Mouse (Mus musculus): ENCODE measurements around the gene Ubash3b. TPM values are rescaled to one million over a fixed set of nuclear protein-coding genes. Genes with fewer than 3 reads are reported as not detected.

The Ubash3b gene
- polyA plus RNA-seq, 1 experiment = 11.6 TPM

GRCm38 (mm10) chr9:41084191-41084901 is 77.2 kb downstream of the Ubash3b start:
- no peak overlapping the region for H3K4me3 ChIP-seq (ENCODE audit: insufficient read depth, low read length)
- no peak for TF ChIP-seq POLR2A (IDR thresholded peaks at IDR 0.05; ENCODE audit: extremely low read depth, insufficient read depth, low read length)
- no peak for TF ChIP-seq CTCF (IDR thresholded peaks at IDR 0.05; ENCODE audit: extremely low read depth, insufficient read depth, low read length)
- peaks cover 2% of the 10 kb centered on the region; the same call in 1 of the 2 replicates for H3K4me1 ChIP-seq (ENCODE audit: control insufficient read depth, insufficient read depth, low read length)
- no peak overlapping the region for H3K27ac ChIP-seq (ENCODE audit: insufficient read depth, low read length)

GRCm38 (mm10) chr9:41083386-41084055 is 78.0 kb downstream of the Ubash3b start:
- H3K27ac ChIP-seq (ENCODE audit: insufficient read depth, low read length) = no peak overlapping the region
- H3K4me1 ChIP-seq (ENCODE audit: control insufficient read depth, insufficient read depth, low read length) = peaks cover 2% of the 10 kb centered on the region; the same call in 1 of the 2 replicates
- no peak for TF ChIP-seq CTCF (IDR thresholded peaks at IDR 0.05; ENCODE audit: extremely low read depth, insufficient read depth, low read length)
- TF ChIP-seq POLR2A (IDR thresholded peaks at IDR 0.05; ENCODE audit: extremely low read depth, insufficient read depth, low read length) = no peak
- H3K4me3 ChIP-seq (ENCODE audit: insufficient read depth, low read length) = no peak overlapping the region

- H3K27ac ChIP-seq (ENCODE audit: insufficient read depth, low read length) = no peak overlapping the region
- TF ChIP-seq POLR2A (IDR thresholded peaks at IDR 0.05; ENCODE audit: extremely low read depth, insufficient read depth, low read length) (no peak), CTCF (IDR thresholded peaks at IDR 0.05; ENCODE audit: extremely low read depth, insufficient read depth, low read length) (no peak)
- peaks cover 5% of the 10 kb centered on the region for H3K4me1 ChIP-seq (ENCODE audit: control insufficient read depth, insufficient read depth, low read length)
- no peak overlapping the region for H3K4me3 ChIP-seq (ENCODE audit: insufficient read depth, low read length)
Measured at GRCm38 (mm10) chr9:41082891-41083290, 78.6 kb downstream of the Ubash3b start.

DNA sequence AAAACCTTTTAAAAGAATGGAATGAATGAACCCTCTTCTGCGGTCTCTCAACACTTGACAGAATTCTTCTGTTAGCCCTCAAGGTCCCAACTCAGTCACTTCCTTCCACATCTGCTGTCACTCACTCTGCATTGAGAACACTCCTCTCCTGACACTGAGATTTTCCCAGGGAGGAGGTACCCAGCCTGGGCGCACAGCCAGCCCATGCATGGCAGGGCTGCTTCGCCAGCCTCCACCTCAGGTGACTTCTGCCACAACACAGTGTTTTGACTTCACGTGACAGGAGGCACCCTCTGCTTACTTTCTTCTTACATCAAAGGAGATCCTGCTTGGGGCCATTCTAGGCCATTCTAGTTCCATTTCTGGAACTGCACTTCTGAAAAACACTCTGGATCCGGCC is 80.6 kb downstream of the Ubash3b start:
- no peak overlapping the region for H3K27ac ChIP-seq (ENCODE audit: insufficient read depth, low read length)

DNA sequence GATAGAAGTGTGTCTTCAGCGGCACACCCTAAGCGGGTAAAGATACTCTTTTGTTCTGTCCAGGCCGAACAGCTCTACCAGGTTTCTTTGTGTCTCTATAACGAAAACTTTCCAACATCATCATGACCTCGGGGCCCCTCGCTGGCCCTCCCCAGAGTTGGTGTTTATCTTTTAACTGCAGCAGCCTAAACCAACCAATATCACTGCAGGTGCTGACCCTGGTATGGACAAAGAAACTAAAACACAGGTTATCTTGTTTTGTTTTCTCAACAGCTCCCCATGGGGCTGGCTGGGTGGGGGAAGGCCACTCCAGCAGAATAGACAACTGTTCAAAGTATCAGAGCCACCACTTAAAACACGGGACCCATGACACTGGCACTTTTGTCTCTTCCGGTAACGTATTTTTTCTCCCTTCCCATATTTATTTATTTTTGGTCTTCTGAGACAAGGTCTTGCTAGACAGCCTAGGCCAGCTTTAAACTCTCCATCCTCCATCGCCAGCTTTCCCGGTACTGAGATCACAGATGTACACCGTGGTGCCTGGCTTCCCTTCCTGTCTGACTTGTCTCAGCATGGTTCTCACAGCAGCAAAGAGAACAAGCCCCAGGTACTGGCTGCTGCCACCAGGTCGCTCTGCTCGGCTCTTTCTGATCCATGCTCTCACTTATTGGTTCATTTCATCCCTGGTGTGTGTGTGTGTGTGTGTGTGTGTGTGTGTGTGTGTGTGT is 81.9 kb downstream of the Ubash3b start:
- TF ChIP-seq POLR2A (IDR thresholded peaks at IDR 0.05; ENCODE audit: extremely low read depth, insufficient read depth, low read length) = no peak
- no peak for TF ChIP-seq CTCF (IDR thresholded peaks at IDR 0.05; ENCODE audit: extremely low read depth, insufficient read depth, low read length)
- no peak overlapping the region for H3K27ac ChIP-seq (ENCODE audit: insufficient read depth, low read length)
- H3K4me3 ChIP-seq (ENCODE audit: insufficient read depth, low read length) = no peak overlapping the region
- peaks cover 5% of the 10 kb centered on the region for H3K4me1 ChIP-seq (ENCODE audit: control insufficient read depth, insufficient read depth, low read length)

More for the DNA sequence above, 80.6 kb downstream of the Ubash3b start:
- TF ChIP-seq CTCF (IDR thresholded peaks at IDR 0.05; ENCODE audit: extremely low read depth, insufficient read depth, low read length) (no peak), POLR2A (IDR thresholded peaks at IDR 0.05; ENCODE audit: extremely low read depth, insufficient read depth, low read length) (no peak)
- Histone ChIP-seq H3K4me3 (ENCODE audit: insufficient read depth, low read length) (no peak overlapping the region), H3K4me1 (ENCODE audit: control insufficient read depth, insufficient read depth, low read length) (peaks cover 5% of the 10 kb centered on the region)

DNA sequence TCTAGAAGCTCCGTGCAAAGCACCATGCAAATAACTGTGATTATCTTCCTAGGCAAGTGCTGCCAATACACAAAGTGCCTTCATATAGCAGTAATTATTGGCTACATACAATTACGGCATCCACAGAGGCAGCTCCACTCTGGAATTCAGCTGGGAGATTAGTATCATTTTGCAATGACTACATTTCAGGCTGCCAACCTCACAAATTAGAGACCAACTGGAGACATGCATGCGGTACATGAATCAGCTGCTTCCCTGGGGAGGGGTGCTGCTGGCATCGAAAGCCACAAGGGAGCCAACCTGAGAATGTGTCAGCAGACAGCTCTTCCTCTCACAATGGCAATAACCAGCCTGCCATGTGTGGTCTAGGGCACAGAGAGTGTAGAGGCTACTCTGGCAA is 83.3 kb downstream of the Ubash3b start:
- no peak for TF ChIP-seq CTCF (IDR thresholded peaks at IDR 0.05; ENCODE audit: extremely low read depth, insufficient read depth, low read length)
- TF ChIP-seq POLR2A (IDR thresholded peaks at IDR 0.05; ENCODE audit: extremely low read depth, insufficient read depth, low read length) = no peak
- H3K4me3 ChIP-seq (ENCODE audit: insufficient read depth, low read length) = no peak overlapping the region
- H3K27ac ChIP-seq (ENCODE audit: insufficient read depth, low read length) = no peak overlapping the region
- H3K4me1 ChIP-seq (ENCODE audit: control insufficient read depth, insufficient read depth, low read length) = peaks cover 2% of the 10 kb centered on the region

DNA sequence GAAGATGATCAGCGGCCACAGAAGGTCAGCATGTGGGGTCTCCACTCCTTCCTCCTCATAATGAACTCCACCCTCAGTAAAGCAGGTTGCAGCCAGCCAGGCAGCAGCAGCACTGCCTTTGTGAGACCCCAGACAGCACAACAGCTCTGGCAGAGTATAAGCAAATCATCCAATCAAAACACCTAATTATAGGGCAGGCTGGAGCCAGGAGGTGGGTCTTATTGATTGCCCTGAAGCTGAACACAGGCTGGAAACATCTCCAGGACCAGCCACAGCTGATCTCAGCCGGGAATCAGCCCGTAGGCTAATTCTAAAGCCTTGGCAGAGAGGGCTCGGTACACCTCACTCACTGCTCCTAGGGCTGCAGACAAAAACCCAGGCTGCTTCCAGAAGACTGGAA is 85.3 kb downstream of the Ubash3b start:
- Histone ChIP-seq H3K27ac (ENCODE audit: insufficient read depth, low read length) (no peak overlapping the region), H3K4me1 (ENCODE audit: control insufficient read depth, insufficient read depth, low read length) (peaks cover 2% of the 10 kb centered on the region), H3K4me3 (ENCODE audit: insufficient read depth, low read length) (no peak overlapping the region)
- no peak for TF ChIP-seq POLR2A (IDR thresholded peaks at IDR 0.05; ENCODE audit: extremely low read depth, insufficient read depth, low read length)
- TF ChIP-seq CTCF (IDR thresholded peaks at IDR 0.05; ENCODE audit: extremely low read depth, insufficient read depth, low read length) = no peak

GRCm38 (mm10) chr9:41075528-41075927 is 86.0 kb downstream of the Ubash3b start:
- no peak overlapping the region for H3K27ac ChIP-seq (ENCODE audit: insufficient read depth, low read length)
- TF ChIP-seq CTCF (IDR thresholded peaks at IDR 0.05; ENCODE audit: extremely low read depth, insufficient read depth, low read length) = no peak
- TF ChIP-seq POLR2A (IDR thresholded peaks at IDR 0.05; ENCODE audit: extremely low read depth, insufficient read depth, low read length) = no peak
- no peak overlapping the region for H3K4me3 ChIP-seq (ENCODE audit: insufficient read depth, low read length)
- H3K4me1 ChIP-seq (ENCODE audit: control insufficient read depth, insufficient read depth, low read length) = peaks cover 2% of the 10 kb centered on the region

DNA sequence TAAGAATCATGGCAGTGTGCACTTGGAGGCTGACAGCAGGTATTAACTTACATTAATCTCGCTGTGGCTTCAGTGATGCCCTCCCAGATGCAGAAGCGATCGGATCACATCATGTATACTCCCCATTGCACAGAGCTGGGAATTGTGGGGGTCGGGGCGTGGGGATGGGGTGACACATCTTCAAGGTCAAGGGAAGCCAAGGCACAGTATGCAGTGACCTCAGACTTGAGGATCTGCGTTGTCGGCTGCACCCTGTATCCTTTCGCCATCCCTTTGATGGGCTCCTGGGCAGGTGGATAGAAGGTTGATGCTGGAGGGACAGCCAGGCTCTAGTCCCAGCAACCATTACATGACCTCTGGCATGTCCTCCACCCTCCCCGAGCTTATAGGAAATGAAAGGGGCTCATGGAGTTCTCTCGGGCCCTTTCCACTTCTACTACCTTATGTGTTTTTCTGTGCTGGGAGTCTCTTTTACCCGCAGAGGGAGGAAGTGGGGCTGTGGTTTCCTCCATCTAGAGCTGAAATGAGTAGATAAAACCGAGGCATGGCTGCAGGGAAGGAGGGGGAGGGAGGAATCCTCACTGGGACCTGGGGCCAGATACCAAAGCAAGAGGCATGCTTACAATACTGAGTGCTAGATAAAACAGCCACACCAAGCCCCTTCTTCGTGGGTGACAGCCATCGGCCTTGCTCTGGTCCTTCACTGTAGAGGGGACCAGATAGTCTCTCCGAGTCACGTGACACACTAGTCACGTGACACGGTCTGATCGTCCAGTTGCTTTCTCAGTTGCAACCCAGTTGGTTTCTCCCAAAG is 88.1 kb downstream of the Ubash3b start:
- H3K27ac ChIP-seq (ENCODE audit: insufficient read depth, low read length) = no peak overlapping the region
- TF ChIP-seq CTCF (IDR thresholded peaks at IDR 0.05; ENCODE audit: extremely low read depth, insufficient read depth, low read length) (no peak), POLR2A (IDR thresholded peaks at IDR 0.05; ENCODE audit: extremely low read depth, insufficient read depth, low read length) (no peak)
- H3K4me3 ChIP-seq (ENCODE audit: insufficient read depth, low read length) = no peak overlapping the region
- peaks cover 4% of the 10 kb centered on the region for H3K4me1 ChIP-seq (ENCODE audit: control insufficient read depth, insufficient read depth, low read length)
